Mouse (Mus musculus) CD8-positive naive resting alpha-beta T cell, adult 2 months (primary cell): ENCODE measurements at regions not wholly inside any gene's neighbourhood (a gene's known extent, or its start where the extent isn't known, plus 50 kb on each side); places are given as distances from the start of the nearest gene placed in this dataset.

Source experiments
- DNase-seq, 2 experiments: peaks; one replicate each; pipeline ENCODE4 v3.0.0; 2022; ENCODE audit warnings: low read depth in 2 of 2, low spot score in 2 of 2

DNA sequence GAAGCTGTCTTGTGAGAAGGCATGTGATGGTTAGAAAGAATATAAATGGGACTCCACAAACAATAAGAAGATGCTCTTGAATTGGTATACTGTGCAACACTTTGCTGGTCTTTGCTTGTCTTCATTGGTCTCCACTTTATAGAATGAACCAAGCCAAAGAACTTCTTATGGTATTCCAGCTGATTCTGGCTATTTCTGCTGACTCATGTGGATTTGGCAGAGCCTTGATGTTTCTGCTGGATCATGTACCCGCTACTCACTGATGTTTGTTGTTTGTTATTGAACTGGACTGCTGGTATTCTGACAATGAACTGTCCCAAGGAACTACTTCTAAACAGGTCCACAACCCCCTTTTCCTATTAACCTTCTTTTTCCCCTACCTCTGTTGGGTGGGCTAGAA, 234.5 kb upstream of the Prep start:
- no peak for DNase-seq

DNA sequence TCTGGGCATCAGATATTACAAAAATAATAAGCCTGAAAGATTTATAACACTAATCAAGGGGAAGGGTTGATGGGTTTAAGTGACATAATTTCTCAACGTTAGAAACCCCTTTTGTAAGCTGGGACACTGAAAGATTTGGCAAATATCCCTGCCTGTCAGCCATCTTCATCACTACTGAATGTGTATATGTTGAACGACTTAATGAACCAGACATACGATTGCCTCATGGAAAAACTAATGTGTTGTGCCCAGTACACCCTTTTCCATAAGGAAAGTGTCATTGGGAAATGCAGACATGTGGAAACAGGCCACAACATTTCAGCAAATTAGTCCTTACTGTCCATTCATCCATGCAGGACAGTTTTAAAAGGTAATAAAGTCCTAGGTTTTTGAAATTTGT, 240.7 kb upstream of the Prep start:
- DNase-seq = no peak

DNA sequence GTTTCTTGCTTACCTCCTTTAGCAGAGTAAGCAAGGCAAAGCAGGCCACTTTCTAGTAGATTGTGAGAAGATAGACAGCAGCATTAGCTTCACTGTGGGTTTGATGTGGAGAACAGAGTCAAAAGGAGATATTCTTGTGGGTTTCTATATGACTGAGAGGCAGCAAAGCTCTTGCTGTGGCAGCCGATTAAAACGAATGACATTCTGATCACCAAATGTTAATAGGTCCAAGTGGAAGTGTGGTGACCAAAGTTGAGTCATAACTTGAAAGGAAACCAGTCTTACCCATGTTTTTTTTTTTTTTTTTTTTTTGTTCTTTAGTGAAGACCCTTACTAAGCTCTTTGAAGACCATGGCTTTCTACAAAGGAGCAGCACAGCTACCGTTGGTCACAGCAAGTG, 245.3 kb upstream of the Prep start:
- DNase-seq = no peak

DNA sequence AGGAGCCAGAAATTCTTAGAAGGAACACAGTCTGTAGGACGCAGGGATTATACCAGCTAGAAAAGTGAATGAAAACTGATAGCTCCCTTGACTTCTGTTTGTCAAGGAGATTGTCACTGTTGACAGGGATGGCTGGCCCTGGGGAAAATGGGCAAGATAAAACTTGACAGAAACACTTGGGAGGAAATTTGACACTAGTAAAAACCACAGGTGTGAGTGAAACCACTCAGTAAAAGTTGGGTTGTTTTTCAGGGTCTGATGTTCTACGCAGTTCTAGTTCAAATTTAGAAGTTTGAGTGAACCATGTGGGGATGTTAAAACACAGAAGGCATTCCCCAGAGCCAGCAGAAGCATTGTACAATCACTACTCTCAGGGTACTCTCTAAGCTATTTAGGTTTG, 246.6 kb upstream of the Prep start:
- no peak for DNase-seq

DNA sequence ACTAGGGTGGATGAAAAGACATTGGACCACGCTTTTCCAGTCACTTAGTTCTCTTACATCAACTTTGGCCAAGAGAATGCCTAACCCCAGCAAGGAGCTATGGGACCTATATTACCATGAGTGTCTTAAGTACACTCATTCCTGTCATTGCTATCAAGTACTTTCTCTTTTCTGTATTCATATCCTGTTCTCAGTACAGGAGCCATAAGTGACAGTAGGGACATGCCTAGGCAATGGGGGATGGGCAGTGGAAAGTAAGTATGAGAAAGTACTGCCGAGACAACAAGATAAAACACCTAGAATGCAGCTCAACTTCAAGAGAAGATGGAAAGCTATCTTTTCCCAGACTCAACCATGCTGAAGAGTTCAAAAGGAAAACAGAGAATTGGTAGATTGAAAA, 247.6 kb upstream of the Prep start:
- no peak for DNase-seq

DNA sequence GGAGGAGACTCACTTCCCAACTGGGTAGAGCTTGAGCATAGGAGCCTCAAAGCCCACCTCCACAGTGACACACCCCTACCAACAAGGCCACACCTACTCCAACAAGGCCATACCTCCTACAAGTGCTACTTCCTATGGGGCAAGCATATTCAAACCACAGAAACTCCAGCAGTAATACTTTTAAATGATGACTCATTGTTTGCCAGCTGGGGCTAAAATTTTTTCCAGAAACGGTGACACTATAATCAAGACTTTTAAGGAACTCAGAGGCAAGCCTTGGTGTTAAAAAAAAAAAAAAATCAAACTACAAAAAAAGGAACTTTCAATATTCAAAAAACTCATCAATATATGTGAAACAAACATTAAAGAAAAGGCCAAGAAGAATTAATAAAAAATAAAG, 248.4 kb upstream of the Prep start:
- DNase-seq = no peak

DNA sequence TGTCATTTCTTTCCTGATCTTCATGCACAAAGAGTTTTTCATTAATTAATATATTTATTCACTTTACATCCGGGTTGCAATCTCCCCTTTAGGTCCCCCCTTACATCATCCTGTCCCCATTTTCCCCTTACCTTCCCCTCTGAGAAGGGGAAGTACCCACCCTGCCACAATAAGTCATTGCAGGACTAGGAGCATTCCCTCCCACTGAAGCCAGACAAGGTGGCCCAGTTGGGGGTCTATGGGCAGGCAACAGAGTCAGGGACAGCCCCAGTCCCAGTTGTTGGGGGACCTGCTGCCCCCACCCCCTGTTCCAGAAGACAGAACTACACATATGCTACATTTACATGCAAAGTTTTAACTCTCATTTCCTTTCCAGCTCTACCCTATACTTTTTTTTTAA, 267.9 kb upstream of the Prdm1 start:
- DNase-seq = no peak

DNA sequence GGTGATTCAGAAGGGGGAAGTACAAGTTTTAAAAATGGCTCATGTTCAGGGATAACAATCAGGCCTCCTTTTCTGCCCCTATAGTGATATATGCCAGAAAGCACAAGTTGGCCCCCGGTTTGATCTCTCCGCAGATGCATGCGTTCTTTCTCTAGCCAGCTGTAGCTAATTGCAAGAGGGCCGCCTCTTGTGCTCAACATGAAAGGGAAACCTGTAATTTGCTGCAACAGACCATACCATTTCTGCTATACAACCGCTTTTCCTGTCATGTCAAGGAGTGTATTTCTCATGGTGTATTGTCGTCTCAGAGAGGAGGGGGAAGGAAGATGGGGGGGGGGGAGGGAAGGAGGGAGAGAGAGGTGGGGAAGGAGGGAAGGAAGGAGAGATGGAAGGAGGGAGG, 257.1 kb upstream of the Prdm1 start:
- DNase-seq = no peak

DNA sequence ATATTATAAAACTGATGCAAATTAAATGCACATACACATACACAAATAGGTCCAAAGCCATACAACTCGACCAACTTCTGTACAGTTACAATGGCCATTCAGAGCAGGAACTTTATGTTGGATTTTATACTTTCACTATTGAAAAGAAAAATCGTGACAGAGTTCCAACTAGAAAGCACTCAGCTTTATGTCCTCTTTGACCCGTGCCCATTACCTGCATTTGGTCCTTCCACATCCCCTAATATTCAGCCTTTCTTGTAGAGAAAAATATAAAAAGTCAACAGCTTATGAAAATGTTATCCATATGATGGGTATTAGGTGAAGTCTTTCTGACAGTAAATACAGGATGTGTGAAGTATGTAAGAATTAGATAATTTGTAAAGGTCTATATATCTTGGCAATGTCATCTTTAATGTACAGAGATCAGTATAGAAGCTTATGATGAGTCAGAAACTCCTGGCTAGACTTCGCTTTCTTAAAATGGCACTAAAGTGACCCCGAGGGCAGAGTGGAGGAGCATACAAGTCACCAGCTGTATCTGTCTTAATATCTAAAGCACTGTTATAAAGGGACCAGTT, 252.2 kb upstream of the Prdm1 start:
- no peak for DNase-seq

DNA sequence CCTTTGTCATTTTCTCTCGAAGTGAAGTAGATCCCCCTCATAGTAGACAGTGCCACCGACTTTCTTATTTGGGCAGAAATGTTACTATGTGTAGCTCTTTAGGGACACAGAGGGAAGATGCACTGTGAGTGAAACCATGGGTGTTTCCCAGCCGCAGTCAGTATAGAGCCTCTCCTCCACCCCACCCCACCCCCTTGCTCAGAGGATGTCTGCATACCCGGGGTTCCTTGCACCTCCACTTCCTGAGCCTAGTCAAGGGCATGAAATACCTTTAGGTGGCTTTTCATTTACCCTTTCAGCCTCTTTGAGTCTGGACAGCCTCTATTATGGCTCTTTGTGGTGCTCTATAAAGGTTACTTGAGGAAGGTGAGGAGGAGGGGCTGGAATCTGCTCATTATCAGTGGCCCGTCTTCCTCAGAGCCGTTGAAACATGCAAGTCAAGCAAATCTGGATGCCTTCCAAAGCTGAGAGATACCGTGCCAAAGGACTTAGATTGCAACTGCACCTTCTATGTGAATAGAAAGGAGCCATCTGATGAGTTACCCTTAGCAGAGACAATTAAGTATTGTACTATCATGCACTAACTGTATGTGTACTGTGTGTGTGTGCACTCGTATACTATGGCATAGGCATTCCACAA, 251.4 kb upstream of the Prdm1 start:
- no peak for DNase-seq

DNA sequence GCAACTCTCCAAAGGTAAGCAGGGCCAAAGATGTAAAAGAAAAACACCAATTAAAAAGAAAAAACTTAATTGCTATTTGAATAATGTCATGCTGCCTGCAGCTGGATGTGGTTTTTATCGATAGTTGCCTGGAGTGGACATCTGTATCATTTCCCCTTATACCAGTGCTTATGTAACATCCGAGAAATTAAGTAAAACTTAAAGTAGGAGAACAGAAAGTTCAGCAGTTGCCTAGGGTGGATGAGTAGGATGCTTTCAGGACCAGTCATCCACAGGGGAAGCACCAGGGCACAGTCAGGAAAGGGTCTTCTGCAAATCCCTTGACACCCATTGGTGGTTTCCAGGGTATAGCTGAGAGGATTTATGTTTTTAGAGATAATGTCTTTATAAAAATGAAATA, 248.9 kb upstream of the Prdm1 start:
- no peak for DNase-seq

DNA sequence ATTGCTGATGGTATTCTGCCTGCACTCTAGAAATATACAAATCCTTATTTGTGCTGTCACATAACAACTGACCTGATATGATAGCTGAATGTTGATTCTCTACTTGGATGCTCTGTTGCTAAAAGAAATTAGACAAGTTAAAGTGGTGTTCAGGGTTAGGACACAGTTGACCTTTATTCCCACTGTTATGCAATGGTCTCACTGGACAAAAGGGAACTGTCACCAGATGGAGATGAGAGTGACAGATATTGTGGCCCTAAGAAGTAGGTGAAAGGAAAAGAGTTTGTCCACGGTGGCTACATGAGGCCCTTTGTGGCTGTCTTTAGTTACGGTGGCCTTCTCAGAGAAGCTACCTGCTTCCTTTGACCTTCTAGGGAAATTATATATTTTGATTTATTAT, 247.9 kb upstream of the Prdm1 start:
- no peak for DNase-seq

DNA sequence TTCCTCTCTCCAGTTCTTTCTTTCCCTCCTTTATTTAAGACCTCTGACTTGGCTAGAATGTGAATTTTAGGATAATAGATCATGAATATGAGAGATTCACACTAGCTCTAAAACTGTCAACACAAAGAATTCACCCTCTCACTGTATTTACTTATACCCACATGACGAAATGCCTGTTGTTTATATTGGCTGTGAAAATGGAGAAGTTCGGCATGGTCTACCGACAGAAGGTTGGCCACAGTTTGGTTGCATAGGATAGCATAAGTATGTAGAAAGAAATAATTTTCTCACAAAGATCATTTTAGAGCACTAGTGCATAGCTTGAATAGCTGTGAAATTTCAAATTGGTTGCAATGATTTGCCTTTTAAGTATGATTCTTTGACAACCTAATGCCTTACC, 237.2 kb upstream of the Prdm1 start:
- DNase-seq = no peak

DNA sequence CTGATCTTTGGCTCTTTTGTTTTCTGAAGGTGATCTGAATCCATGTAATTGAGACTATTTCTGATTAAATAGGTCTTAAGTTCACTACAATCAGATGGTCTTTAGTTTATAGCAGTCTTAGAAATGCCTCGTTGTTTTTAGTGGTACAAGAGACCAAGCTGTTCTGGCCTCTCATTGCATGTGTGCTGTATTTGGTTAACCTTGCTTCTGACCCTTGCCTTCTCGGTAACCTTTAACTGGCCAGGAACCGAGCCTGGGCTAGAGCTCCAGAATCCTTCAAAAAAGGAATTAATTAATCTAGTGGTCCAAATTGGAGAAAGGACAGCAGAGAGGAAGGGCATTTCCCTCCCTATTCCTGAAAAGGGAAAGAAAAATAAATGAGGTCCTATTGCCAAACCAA, 234.8 kb upstream of the Prdm1 start:
- no peak for DNase-seq

DNA sequence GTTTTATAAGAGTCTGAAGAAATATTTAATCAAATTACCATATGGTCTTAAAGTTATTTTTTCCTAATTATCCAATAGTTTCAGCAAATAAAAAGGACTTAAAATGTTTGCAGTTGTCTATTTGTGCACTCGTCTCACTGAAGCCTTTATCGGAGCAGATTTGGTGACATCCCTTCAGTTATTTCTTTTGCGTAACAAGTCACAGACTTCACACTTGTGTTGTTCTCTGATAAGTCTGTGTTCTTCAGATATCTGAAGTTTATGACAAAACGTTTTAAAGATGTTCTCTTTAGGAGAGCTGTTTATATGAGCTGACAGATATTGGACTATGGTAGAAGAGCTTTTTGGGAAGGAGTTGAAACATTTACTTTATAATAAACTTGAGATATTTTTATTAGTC, 233.8 kb upstream of the Prdm1 start:
- DNase-seq = no peak

DNA sequence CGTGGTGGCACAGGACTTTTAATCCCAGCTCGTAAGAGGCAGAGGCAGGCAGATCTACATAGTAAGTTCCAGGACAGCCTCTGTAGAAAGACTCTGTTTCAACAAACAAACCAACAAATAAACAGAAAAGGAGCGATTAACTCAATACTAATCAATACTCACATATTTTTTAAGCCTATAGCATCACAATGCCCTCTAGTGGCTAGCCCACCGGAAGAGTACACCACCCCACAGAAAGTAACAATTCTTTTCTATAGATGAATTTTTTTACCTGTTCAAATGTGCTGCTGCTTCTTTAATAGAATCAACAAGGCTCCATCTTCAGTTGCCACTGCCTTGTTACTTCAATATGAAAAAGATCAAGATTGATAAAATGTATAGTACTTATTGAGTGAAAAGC, 233.0 kb upstream of the Prdm1 start:
- DNase-seq = no peak

DNA sequence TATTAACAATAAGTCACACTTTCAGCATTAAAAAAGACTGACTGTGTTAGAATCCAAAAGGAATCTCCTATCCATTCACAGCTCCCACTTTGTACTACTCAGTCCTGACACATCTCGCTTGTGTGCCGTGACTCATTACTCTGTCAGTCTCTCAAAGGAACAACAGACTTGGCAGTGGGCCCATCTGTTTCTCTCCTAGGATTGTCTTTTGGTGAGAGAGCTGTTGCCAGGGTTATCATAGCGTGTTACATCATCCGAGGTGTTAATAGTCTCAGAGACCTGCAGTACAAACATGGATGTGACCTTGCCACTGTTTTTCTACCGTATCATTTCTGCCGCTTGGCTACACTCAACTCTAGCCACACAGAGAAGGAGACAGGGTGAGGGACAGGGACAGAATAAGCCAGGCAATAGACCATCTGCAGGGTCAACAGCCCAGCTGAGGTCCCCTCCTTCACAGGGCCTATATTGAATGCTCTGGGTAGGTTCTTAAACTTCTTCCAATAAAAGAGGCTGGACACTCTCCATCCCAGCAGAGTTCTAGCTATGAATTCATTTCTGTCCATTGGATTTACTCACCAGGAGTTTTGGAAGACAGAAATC, 227.2 kb upstream of the Prdm1 start:
- DNase-seq = no peak

DNA sequence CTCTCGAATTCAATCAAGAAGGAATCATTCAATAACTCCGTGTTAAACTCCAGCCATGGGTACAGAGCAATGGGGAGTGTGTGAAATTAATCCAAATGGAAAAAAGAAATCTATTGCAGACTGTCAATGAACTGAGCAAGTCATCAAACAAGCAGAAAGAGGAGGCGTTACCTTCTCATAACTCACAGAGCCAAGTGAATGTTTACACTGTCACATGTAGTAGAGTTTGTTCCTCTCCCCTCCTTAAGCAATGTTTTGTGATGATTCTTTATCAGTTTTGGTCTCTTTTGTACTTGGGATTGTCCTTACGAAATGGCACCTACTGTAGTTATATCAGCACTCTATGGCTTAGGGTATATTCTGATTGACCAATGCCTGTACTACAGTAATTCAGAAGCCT, 226.6 kb upstream of the Prdm1 start:
- DNase-seq = no peak

DNA sequence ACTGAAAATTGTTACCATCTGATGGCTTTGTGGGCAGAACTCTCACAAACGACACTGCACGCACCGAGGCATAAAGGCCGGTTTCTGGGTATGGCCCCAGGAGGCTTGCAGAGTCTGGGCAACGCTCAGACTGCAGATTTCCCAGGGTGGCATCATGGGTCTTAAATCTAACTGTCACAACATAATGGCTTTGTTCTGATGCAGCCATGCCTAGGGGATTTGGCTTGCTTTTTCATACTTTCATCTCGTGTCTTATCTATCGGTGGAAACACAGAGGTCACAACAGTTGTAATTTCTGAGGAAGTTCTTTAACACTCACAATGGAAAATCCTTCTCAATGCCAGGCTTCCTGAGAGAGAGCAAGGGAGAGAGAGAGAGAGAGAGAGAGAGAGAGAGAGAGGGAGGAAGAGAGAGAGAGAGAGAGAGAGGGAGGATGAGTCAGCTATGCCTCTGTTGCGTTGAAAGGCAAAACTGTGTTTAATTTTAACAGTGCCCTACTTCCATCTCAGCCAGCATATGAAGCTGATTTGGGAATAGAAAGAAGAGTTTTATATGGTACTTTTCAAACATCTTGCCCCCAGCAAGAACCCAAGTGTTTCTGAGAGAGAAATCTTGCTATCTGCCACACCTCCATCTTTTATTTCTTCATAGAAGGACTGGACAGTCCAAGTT, 224.6 kb upstream of the Prdm1 start:
- no peak for DNase-seq

DNA sequence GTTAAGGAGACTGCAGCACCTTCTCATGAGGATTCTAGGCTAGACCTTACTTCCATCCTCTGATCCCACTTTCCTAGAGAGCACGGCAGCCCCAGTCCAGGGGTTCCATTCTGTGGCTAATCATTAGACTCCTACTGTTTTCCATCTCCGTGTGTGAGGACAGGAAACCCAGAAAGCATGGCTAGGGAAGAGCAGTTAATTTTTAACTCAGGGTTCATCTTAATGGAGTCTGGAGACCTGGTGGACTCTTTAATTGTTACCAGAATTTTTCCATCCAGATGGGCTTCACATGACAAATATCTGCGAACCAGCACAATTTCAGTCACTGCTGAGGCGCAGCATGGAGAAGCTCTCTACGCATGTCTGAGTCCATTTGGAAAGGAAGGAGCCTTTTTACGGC, 222.8 kb upstream of the Prdm1 start:
- no peak for DNase-seq

DNA sequence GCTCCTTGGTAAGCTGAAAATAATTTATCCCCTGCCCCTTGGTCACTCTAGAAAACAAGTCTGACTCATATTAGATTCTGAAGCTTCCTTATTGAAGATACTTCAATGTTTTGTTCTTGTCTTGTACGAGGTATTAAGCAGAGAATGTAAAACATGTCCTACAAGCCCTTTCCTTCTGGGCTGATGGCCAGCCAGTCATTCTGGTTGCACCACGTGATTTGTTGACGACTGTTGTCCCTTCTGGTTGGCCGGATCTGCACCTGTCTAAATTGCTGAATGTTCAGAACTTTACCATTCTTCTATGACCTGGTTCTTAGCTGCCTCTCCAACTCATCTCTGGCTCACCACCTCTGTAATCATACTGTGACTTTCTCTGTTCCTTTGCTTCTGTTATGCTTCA, 220.9 kb upstream of the Prdm1 start:
- DNase-seq = no peak

DNA sequence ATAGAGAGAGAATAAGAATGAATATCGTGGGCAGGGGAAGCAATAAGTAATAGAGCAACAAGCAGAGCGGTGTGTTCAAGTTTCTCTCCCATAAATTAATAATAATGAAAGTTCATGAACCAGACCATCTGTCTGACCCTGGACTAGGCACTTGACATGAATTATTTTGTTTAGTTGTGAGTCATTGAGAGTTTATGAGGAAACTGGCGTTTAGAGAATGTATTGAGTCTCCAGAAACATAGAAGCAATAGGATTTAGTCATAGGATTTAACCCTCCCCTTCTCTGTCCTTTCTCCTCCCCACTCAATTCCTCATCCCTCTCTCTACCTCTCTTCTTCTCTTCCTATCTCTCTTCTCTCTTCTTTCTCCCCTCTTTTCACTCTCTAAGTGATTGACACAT, 219.1 kb upstream of the Prdm1 start:
- no peak for DNase-seq

DNA sequence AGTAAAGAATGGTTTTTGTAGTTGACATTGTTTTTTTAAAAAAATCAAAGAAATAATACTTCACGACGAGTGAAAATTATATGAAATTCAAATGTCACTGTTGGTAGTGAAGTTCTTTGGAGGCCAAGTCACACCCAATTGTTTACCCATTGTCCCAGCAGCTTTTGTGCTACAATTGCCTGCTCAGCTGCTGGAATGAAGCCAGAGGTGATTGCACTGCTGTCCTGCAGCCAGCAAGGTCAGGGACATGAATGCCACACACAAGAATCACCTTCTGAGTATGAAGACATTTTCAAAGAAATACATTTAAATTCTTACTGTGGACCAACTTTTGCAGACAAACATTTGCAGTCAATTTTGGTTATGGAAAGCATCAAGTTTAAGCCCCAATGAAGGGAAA, 215.9 kb upstream of the Prdm1 start:
- no peak for DNase-seq
